Mouse (Mus musculus): ENCODE data around the gene Kbtbd2. TPM values are rescaled to one million over a fixed set of nuclear protein-coding genes. Genes with fewer than 3 reads are reported as not detected.

Kbtbd2 gene
- 10 to 100 TPM; 50.7 to 51.4 TPM for total RNA-seq (2021)
- long read RNA-seq, experiment 1, transcript Kbtbd2-202 (4 exons, 3,816 nt), result major isoform, 42 of 60 reads
- long read RNA-seq, experiment 1, partial matches to known transcripts, result 3 of 60 reads
- long read RNA-seq, experiment 1, other reads (novel, unspliced or antisense), result 11 of 60 reads
- long read RNA-seq, experiment 2, transcript Kbtbd2-202 (4 exons, 3,816 nt), result major isoform, 49 of 65 reads
- long read RNA-seq, experiment 2, partial matches to known transcripts, result 5 of 65 reads
- long read RNA-seq, experiment 2, other reads (novel, unspliced or antisense), result 10 of 65 reads

DNA sequence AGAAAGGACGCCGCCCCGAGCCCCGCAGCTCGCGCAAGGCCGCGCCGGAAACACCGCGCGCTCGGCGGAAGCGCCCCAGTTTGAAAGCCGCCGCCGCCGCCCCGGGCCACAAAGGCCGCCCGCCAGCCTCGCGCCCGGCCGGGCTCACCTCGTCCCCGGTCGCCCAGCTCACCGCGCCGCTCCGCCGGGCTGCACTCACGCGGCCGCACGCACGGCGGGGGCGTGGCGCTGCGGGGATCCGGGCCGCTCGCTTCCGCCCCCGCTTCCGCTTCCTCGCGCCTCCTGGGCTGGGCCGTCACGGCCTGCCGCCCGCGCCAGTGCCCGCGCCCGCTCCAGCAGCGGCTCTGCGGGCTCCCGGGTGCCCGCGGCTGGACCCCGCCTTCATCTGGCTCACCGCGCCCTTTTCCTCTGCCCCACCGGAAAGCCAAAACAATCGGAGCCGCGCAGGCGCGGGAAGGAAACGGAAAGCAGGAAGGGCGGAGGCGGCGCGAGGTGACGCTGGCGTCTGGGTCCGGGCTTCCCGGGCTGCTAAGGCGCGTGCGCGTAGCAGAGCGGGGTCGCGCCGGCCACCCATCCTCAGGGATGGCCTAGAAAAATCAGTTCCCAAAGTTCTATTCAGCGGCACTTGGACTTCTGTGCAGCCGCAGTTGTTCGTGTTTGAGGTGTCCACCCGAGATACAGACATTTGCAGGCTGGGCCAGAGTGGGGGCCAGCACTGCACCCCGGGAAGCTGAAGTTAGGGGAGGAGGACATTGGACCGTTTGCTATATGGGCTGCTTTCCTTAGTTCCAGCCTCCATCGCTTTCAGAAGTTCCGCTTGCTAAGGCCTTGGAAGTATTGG lies at the start of gene Kbtbd2:
Kbtbd2 (minus strand) TSS at position 503 of the 841 bp plus-strand sequence.
- peak within 1 kb of the TSS; percentile 90 for H3K4me3 ChIP-seq
- DNase-seq (ENCODE audit: low spot score in 2 of 2), result peak; percentile 94
- peak within 1 kb of the TSS; percentile 99 for H3K27ac ChIP-seq
- TF ChIP-seq CTCF (conservative IDR thresholded peaks at IDR 0.05), result no peak

- no peak for TF ChIP-seq CTCF (conservative IDR thresholded peaks at IDR 0.05)
- no peak overlapping the region for H3K4me3 ChIP-seq
- DNase-seq (ENCODE audit: low spot score in 2 of 2), result no peak
- no peak overlapping the region for H3K27ac ChIP-seq
These were observed 46.8 kb upstream of the Kbtbd2 start for GRCm38 (mm10) chr6:56844365-56844764.

DNA sequence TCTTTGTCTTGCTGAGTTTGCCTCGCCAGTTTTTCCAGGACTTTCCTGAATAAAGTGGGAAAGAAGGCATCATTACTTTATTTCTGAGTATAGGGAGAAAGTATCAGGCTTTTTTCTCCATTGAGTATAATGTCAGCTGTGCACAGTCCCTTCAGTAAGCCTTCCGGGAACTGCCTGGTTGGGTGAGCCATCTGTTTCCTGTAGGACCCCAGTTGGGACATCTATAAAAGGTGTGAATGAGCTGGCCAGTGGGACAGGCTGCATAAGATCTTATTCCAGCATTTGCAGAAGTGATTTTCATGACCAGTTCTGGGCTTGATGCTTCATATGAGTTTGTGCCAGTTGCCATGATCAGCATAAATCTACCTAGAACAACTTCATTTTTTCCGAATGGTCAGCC lies 45.6 kb upstream of the Kbtbd2 start:
- Histone ChIP-seq H3K4me3 (no peak overlapping the region), H3K27ac (no peak overlapping the region)
- DNase-seq (ENCODE audit: low spot score in 2 of 2), result no peak
- no peak for TF ChIP-seq CTCF (conservative IDR thresholded peaks at IDR 0.05)

DNA sequence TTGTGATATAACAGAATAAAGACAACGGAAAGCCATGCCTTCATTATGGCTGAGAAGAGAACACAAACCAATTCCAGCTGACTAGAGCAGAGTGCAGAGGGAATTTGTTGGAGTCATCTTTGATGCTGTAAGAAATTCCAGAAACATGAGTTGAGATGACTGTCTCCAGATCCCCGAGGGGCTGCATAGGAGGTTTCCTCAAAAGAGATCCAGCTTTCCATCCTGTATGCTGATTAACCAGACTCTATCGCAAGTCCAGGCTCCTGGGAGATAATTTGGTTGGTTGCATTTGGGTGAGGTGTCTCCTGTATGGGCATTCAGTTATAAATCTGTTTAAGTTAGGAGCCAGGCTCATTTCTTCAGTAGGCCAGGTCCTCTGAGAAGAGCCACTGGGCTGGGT lies 40.0 kb upstream of the Kbtbd2 start:
- no peak for DNase-seq (ENCODE audit: low spot score in 2 of 2)
- no peak overlapping the region for H3K27ac ChIP-seq
- H3K4me3 ChIP-seq, result no peak overlapping the region
- no peak for TF ChIP-seq CTCF (conservative IDR thresholded peaks at IDR 0.05)

- Histone ChIP-seq H3K27ac (no peak overlapping the region), H3K4me3 (no peak overlapping the region)
- DNase-seq (ENCODE audit: low spot score in 2 of 2), result no peak
- TF ChIP-seq CTCF (conservative IDR thresholded peaks at IDR 0.05), result no peak
These were observed 39.6 kb upstream of the Kbtbd2 start for GRCm38 (mm10) chr6:56837166-56837565.

- DNase-seq (ENCODE audit: low spot score in 2 of 2), result no peak
- H3K4me3 ChIP-seq, result no peak overlapping the region
- no peak overlapping the region for H3K27ac ChIP-seq
- peak; percentile 70 for TF ChIP-seq CTCF (conservative IDR thresholded peaks at IDR 0.05)
These were observed 37.9 kb upstream of the Kbtbd2 start for GRCm38 (mm10) chr6:56835532-56835931.

DNA sequence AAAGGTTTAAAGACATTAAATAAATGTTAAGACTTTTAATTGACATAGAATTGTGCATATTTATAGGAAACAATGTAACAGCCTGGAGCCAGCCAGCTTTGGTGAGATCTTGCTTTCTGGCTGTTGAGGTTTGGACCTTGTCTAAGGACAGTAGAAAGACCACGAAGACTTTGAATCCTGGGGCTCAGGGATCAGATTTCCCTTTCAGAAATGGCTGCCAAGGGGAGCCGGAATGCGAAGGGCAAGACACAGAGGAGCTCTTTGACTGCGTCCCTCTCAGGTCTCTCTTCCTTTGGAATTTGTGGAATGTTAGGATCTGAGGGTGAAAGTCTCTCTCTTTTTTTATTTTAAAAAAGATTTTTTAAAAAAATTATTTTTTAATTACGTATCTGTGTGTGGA lies 37.2 kb upstream of the Kbtbd2 start:
- Histone ChIP-seq H3K4me3 (no peak overlapping the region), H3K27ac (no peak overlapping the region)
- DNase-seq (ENCODE audit: low spot score in 2 of 2), result no peak
- no peak for TF ChIP-seq CTCF (conservative IDR thresholded peaks at IDR 0.05)

- no peak for TF ChIP-seq CTCF (conservative IDR thresholded peaks at IDR 0.05)
- H3K27ac ChIP-seq, result no peak overlapping the region
- no peak overlapping the region; the same call in 1 of the 2 replicates for H3K4me3 ChIP-seq
- DNase-seq (ENCODE audit: low spot score in 2 of 2), result no peak
These were observed 35.2 kb upstream of the Kbtbd2 start for GRCm38 (mm10) chr6:56832830-56833229.

GRCm38 (mm10) chr6:56832407-56832796 lies 34.8 kb upstream of the Kbtbd2 start:
- H3K4me3 ChIP-seq, result peak overlapping the region; percentile 75
- TF ChIP-seq CTCF (conservative IDR thresholded peaks at IDR 0.05), result no peak
- H3K27ac ChIP-seq, result peak overlapping the region; percentile 71
- DNase-seq (ENCODE audit: low spot score in 2 of 2), result no peak

GRCm38 (mm10) chr6:56831697-56832406 lies 34.2 kb upstream of the Kbtbd2 start, which contains the start of gene Fkbp9:
Gene Fkbp9, plus strand, starts transcription at chr6:56832059.
- DNase-seq (ENCODE audit: low spot score in 2 of 2), result peak; percentile 32 to 44
- peak within 1 kb of the TSS; percentile 75 for H3K4me3 ChIP-seq
- no peak for TF ChIP-seq CTCF (conservative IDR thresholded peaks at IDR 0.05)
- peak within 1 kb of the TSS; percentile 71 for H3K27ac ChIP-seq

DNA sequence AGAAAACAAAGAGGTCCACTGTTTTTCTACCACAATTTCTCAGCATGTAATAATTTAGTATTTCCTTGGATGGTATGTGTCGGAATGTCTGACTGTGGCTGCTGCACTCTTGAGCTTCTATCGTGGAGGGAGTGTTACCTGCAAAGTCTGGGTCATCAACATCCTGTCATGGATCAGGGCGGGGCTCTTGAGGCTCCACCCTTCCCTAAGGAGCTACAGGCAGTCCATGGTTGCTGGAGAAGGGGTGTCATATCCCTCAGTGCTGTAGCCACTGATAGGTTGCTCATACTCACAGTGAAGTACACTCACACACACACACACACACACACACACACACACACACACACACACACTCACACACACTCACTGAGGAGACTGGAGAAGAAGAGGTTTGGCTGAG lies 28.0 kb upstream of the Kbtbd2 start:
- no peak for TF ChIP-seq CTCF (conservative IDR thresholded peaks at IDR 0.05)

DNA sequence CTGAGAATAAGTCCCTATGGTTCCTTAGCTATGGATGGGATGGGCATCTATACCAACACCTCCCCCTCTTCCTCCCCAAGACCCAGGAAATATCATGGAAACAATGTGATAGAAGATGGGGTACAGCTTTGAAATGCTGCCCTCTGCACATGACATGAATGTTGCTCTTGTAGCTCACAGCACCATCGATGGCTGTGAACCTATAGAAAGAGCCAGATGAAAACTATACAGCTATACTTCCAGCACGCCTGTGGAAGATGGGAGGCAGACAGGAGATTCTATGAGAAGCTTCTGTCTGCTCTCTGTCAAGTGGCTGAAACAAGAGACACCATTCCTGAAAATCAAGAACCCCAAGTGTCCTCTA lies 21.5 kb upstream of the Kbtbd2 start:
- Histone ChIP-seq H3K27ac (no peak overlapping the region), H3K4me3 (no peak overlapping the region)
- no peak for DNase-seq (ENCODE audit: low spot score in 2 of 2)
- TF ChIP-seq CTCF (conservative IDR thresholded peaks at IDR 0.05), result no peak

More for the DNA sequence above, 28.0 kb upstream of the Kbtbd2 start:
- H3K27ac ChIP-seq, result no peak overlapping the region
- H3K4me3 ChIP-seq, result no peak overlapping the region
- no peak for DNase-seq (ENCODE audit: low spot score in 2 of 2)
